Mouse (Mus musculus): ENCODE data around the gene Supt3. TPM values are rescaled to one million over a fixed set of nuclear protein-coding genes. Genes with fewer than 3 reads are reported as not detected.

Supt3 gene
- total RNA-seq, 2 experiments from 2014 or later: 7.1 to 9.4 TPM

GRCm38 (mm10) chr17:45101064-45101463, 324.1 kb downstream of the Supt3 start:
- no peak for DNase-seq
- intact Hi-C loops (cut with DNase I): no loop called here

- intact Hi-C loops (cut with DNase I): no loop called here
Observed at GRCm38 (mm10) chr17:45115386-45115785, 338.4 kb downstream of the Supt3 start.

GRCm38 (mm10) chr17:45118565-45119471, 341.9 kb downstream of the Supt3 start:
- no peak for DNase-seq
- intact Hi-C loops (cut with DNase I): no loop called here

More at GRCm38 (mm10) chr17:45115386-45115785, 338.4 kb downstream of the Supt3 start:
- DNase-seq: no peak

- DNase-seq: no peak
- intact Hi-C loops (cut with DNase I): no loop called here
Observed at GRCm38 (mm10) chr17:45119609-45120201, 342.8 kb downstream of the Supt3 start.

- DNase-seq: no peak
- intact Hi-C loops (cut with DNase I): no loop called here
Observed at GRCm38 (mm10) chr17:45123856-45124255, 346.9 kb downstream of the Supt3 start.

GRCm38 (mm10) chr17:45128611-45129010, 351.7 kb downstream of the Supt3 start:
- DNase-seq: no peak
- intact Hi-C loops (cut with DNase I): no loop called here

GRCm38 (mm10) chr17:45133501-45134400, 356.8 kb downstream of the Supt3 start:
- intact Hi-C loops (cut with DNase I): no loop called here
- DNase-seq: no peak

- intact Hi-C loops (cut with DNase I): no loop called here
Observed at GRCm38 (mm10) chr17:45136491-45136890, 359.5 kb downstream of the Supt3 start.

GRCm38 (mm10) chr17:45143043-45143442, 366.1 kb downstream of the Supt3 start:
- no peak for DNase-seq
- intact Hi-C loops (cut with DNase I): no loop called here

More at GRCm38 (mm10) chr17:45136491-45136890, 359.5 kb downstream of the Supt3 start:
- DNase-seq: no peak

GRCm38 (mm10) chr17:45144656-45145055, 367.7 kb downstream of the Supt3 start:
- no peak for DNase-seq
- intact Hi-C loops (cut with DNase I): no loop called here

- intact Hi-C loops (cut with DNase I): no loop called here
- DNase-seq: no peak
Observed at GRCm38 (mm10) chr17:45151312-45151929, 374.5 kb downstream of the Supt3 start.

GRCm38 (mm10) chr17:45153721-45154120, 376.8 kb downstream of the Supt3 start:
- intact Hi-C loops (cut with DNase I): no loop called here
- no peak for DNase-seq

- intact Hi-C loops (cut with DNase I): no loop called here
Observed at GRCm38 (mm10) chr17:45158171-45158691, 381.3 kb downstream of the Supt3 start.

GRCm38 (mm10) chr17:45160651-45161050, 383.7 kb downstream of the Supt3 start:
- no peak for DNase-seq
- intact Hi-C loops (cut with DNase I): no loop called here

More at GRCm38 (mm10) chr17:45158171-45158691, 381.3 kb downstream of the Supt3 start:
- DNase-seq: no peak

GRCm38 (mm10) chr17:45165741-45166140, 388.8 kb downstream of the Supt3 start:
- no peak for DNase-seq
- intact Hi-C loops (cut with DNase I): no loop called here

Other genes with a start within 250 kb of the Supt3 start
- gene Runx2, start 37.6 kb downstream of the Supt3 start, total RNA-seq (2021): under 1 TPM; 0.35 to 0.51 TPM

Data from gastrocnemius, postnatal 36 days (tissue).